Mouse (Mus musculus) cortical plate, adult 2 months (tissue): ENCODE measurements around the gene Dek. TPM values are rescaled to one million over a fixed set of nuclear protein-coding genes. Genes with fewer than 3 reads are reported as not detected.

Experiments
- H3K27ac ChIP-seq: fragments of 200-500 bp; 2 replicates; pipeline ENCODE4 v1.5.1; 2012; ENCODE audit warnings: low read length, control low read depth, inconsistent platforms; ENCODE audit not compliant: insufficient read depth
- H3K4me1 ChIP-seq: fragments of 200-500 bp; 2 replicates; pipeline ENCODE4 v1.6.1; 2011; ENCODE audit warnings: low read length; ENCODE audit not compliant: control insufficient read depth, insufficient read depth
- H3K4me3 ChIP-seq: fragments of 200-500 bp; 2 replicates; pipeline ENCODE4 v1.5.1; 2011; ENCODE audit warnings: mild to moderate bottlenecking, low read length, control low read depth; ENCODE audit not compliant: insufficient read depth
- CTCF ChIP-seq: fragments of 200-500 bp; IDR thresholded peaks from 2 replicates; pipeline ENCODE4 v1.5.1; 2011; ENCODE audit warnings: mild to moderate bottlenecking, control low read depth, low read length; ENCODE audit not compliant: insufficient read depth; ENCODE audit errors: extremely low read depth
- POLR2A ChIP-seq: fragments of 200-500 bp; IDR thresholded peaks from 2 replicates; pipeline ENCODE4 v1.6.1; 2011; ENCODE audit warnings: mild to moderate bottlenecking, low read length, control low read depth; ENCODE audit not compliant: insufficient read depth; ENCODE audit errors: extremely low read depth
- polyA plus RNA-seq: library from polyadenylated mRNA; depleted of rRNA; stranded (reverse); fragments of >200 nt; gene quantifications from 2 replicates; pipeline ENCODE4 v1.2.3, GENCODE M21; 2012; rRNA removed

Dek gene
- polyA plus RNA-seq, 1 experiment: 41.4 TPM

DNA sequence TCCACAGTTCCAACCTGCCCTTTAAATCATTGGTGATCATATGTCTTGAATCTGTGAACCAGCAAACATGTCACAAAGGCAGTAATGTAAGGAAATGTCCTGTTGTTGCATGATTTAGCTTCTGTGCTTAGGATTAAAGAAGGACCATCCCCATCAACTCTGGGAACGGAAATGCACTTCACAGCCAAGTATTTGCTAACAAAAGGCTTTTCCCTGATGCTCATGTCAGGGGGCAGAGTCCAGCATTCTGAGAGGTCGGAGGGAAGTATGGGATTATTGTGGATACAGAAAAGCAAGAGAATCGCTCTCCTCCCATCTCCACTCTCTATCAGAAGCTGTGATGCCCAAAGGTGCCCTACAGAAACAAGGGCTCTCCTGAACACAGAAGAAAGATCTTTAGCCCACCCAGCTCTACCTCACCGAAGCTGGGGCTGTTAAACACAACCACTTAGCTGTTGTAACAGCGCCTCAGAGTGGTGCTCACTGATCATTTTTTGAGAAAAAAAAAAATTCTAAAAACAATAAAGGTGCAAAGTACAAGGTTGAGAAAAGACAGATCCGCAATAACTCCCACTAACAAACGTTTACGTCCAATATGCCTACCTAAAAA, 63.9 kb downstream of the Dek start:
- H3K27ac ChIP-seq: no peak overlapping the region
- TF ChIP-seq CTCF (no peak), POLR2A (no peak)
- no peak overlapping the region; the same call in 1 of the 2 replicates for H3K4me3 ChIP-seq
- no peaks in the 10 kb centered on the region for H3K4me1 ChIP-seq

DNA sequence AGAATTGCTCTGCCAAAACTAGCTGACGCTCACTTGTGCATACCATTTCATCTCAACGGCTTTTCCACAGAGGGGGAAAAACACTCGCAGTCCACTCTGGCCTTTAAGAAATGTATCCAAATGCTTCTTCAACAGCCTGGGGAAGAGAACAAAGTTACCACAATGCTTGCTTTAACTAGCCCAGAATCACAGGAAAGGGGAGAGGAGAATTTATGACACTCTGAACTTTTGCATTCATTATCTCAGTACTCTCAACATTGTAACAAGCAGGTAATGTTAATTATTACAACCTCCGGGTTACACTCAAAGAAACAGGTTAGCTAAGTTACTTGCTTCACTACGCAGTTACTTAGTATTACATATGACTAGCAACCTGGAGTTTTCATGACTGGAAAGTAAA, 65.9 kb downstream of the Dek start:
- Histone ChIP-seq H3K4me1 (no peaks in the 10 kb centered on the region), H3K4me3 (no peak overlapping the region), H3K27ac (no peak overlapping the region)
- no peak for TF ChIP-seq POLR2A
- TF ChIP-seq CTCF: no peak

DNA sequence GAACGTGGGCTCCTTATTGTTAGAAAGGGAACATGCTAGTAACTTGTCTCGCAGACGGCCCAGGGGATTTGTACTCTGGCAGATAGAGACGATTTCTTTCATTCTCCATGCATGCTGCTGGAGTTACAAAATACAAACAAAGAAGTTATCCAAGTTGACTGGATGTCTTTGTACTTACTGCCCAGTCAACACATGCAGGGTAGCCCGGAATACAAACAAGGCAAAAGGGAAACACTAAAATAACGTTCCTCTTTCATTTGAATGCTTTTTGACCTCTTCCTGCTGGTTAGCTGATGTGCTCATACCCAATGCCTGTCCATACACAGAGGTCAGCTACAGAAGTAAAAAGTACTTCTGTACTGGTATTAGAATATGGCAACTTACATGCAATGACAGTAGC, 68.1 kb downstream of the Dek start:
- H3K4me1 ChIP-seq: no peaks in the 10 kb centered on the region
- no peak overlapping the region for H3K4me3 ChIP-seq
- H3K27ac ChIP-seq: no peak overlapping the region
- TF ChIP-seq CTCF (no peak), POLR2A (no peak)

Other genes with a start within 250 kb of the Dek start
- gene Kif13a, start 176.3 kb downstream of the Dek start, polyA plus RNA-seq: 16.0 TPM in 2 replicates
- gene Nhlrc1, start 91.4 kb downstream of the Dek start, polyA plus RNA-seq: 12.0 and 13.2 TPM in 2 replicates
- gene Kdm1b, start 62.7 kb downstream of the Dek start, polyA plus RNA-seq: 6.4 and 7.1 TPM in 2 replicates
- 12.3 and 13.9 TPM in 2 replicates for gene Tpmt, start 61.5 kb downstream of the Dek start, polyA plus RNA-seq
- 15.1 and 16.2 TPM in 2 replicates for gene Rnf144b, start 16.5 kb upstream of the Dek start, polyA plus RNA-seq